Mouse (Mus musculus) kidney, embryonic 15.5 days (tissue): Measurements from ENCODE around the gene Pi4kb. TPM values are rescaled to one million over a fixed set of nuclear protein-coding genes. Genes with fewer than 3 reads are reported as not detected.
A peak's percentile ranks its signal among the peaks of the same experiment; 100 is the strongest.
"Not testable (repeated sequence)": the region's sequence is repeated elsewhere in the genome, so short reads cannot be mapped to it uniquely, and the experiment has no call there.

ENCODE experiments used
- ATAC-seq: fragments of 200-750 bp; cut with Nextera tagmentation; replicated peaks from 2 replicates; pipeline ENCODE4 v1.8.0; 2017; ENCODE audit warnings: moderate TSS enrichment; ENCODE audit not compliant: low FRiP score
- H3K27ac ChIP-seq: fragments of 300-500 bp; sonication (generic); 2 replicates; pipeline ENCODE4 v1.5.1; 2015; ENCODE audit warnings: mild to moderate bottlenecking, inconsistent platforms
- H3K27me3 ChIP-seq: fragments of 300-500 bp; sonication (generic); 2 replicates; pipeline ENCODE4 v1.6.1; 2015; ENCODE audit warnings: inconsistent platforms
- H3K36me3 ChIP-seq: fragments of 300-500 bp; sonication (generic); 2 replicates; pipeline ENCODE4 v1.6.1; 2015; ENCODE audit warnings: inconsistent platforms
- H3K4me1 ChIP-seq: fragments of 300-500 bp; sonication (generic); 2 replicates; pipeline ENCODE4 v1.6.1; 2015; ENCODE audit warnings: inconsistent platforms
- H3K4me2 ChIP-seq: fragments of 300-500 bp; sonication (generic); 2 replicates; pipeline ENCODE4 v1.6.1; 2015; ENCODE audit warnings: moderate library complexity, mild to moderate bottlenecking, inconsistent platforms
- H3K4me3 ChIP-seq: fragments of 300-500 bp; sonication (generic); replicated peaks from 2 replicates; pipeline ENCODE4 v1.5.1; 2015; ENCODE audit warnings: mild to moderate bottlenecking, inconsistent platforms
- H3K9ac ChIP-seq: fragments of 300-500 bp; sonication (generic); 2 replicates; pipeline ENCODE4 v1.6.1; 2015; ENCODE audit warnings: mild to moderate bottlenecking, inconsistent platforms
- H3K9me3 ChIP-seq: fragments of 300-500 bp; sonication (generic); replicated peaks from 2 replicates; pipeline ENCODE4 v1.6.1; 2016; ENCODE audit warnings: inconsistent platforms
- WGBS: fragments of 180-500 bp; shearing (Covaris S2); methylation state at CpG from one replicate; pipeline ENCODE4 v1.1.7; 2015; ENCODE audit warnings: mixed read lengths; 5-methylcytosine and 5-hydroxymethylcytosine counted together
- polyA plus RNA-seq: library from polyadenylated mRNA; unstranded; fragments of >200 nt; fragmentation: Nextera tagmentation; extraction: Ambion mirVana; gene quantifications from 2 replicates; pipeline ENCODE4 v1.2.1, GENCODE M21; 2015

The Pi4kb gene
- polyA plus RNA-seq, 1 experiment from 2014 or later = 27.5 TPM

- 88% methylated on average over 6 of the region's 7 CpGs for WGBS
- not testable (repeated sequence) for H3K27me3 ChIP-seq, ATAC-seq, H3K9ac ChIP-seq, H3K36me3 ChIP-seq, H3K27ac ChIP-seq, H3K4me3 ChIP-seq, H3K9me3 ChIP-seq, H3K4me2 ChIP-seq
- peaks cover 17% of the 10 kb centered on the region for H3K4me1 ChIP-seq
Measured at GRCm38 (mm10) chr3:94937194-94937593, 37.3 kb upstream of the Pi4kb start.

DNA sequence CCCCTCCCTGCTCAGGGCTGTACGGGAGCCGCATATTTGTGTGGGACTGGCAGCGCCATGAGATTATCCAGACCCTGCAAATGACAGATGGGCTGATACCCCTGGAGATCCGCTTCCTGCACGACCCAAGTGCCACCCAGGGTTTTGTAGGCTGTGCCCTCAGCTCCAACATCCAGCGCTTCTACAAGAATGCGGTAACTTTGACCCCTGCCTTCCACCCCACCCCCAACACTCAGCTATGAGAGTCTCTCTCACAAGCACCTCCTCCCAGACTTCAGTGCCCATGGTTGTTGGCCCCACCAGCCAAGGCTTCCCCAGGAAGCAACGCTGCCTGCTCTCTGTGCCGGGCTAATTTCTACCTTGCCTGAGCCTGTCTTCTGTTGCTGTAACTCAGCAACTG is 34.5 kb upstream of the Pi4kb start:
- H3K4me1 ChIP-seq, H3K27ac ChIP-seq, H3K4me2 ChIP-seq, H3K9me3 ChIP-seq, H3K27me3 ChIP-seq, H3K36me3 ChIP-seq, ATAC-seq, H3K4me3 ChIP-seq, H3K9ac ChIP-seq: not testable (repeated sequence)
- 70% methylated on average over 9 of the region's 9 CpGs for WGBS

- H3K9ac ChIP-seq, H3K27me3 ChIP-seq, H3K4me2 ChIP-seq, H3K36me3 ChIP-seq, H3K4me3 ChIP-seq, H3K9me3 ChIP-seq, H3K4me1 ChIP-seq, H3K27ac ChIP-seq: not testable (repeated sequence)
- ATAC-seq = 0 out of 2 replicates have a peak, but pooled peaks have one; percentile 12
- WGBS = 73% methylated on average over 9 of the region's 9 CpGs
Measured at GRCm38 (mm10) chr3:94942211-94942967, 32.1 kb upstream of the Pi4kb start.

DNA sequence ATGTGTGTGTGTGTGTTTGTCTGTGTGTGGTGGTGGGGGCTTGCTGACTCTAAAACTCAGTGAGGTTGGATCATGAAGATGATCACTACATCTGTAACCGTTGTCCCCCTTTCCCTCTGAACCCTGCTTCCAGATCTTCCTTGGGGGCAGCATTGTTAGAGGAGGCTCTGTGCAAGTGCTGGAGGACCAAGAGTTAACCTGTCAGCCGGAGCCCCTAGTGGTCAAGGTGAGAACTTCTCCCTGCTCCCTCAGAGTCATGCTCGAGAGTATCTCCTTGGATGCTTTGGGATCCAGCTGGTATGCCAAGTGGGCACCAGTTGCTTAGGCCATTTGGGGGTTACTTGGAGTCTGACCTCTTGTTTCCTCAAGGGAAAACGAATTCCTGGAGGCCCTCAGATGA is 30.8 kb upstream of the Pi4kb start:
- H3K9me3 ChIP-seq, H3K27ac ChIP-seq, H3K4me2 ChIP-seq, H3K4me1 ChIP-seq, H3K9ac ChIP-seq, H3K27me3 ChIP-seq, H3K4me3 ChIP-seq, H3K36me3 ChIP-seq, ATAC-seq: not testable (repeated sequence)
- 31% methylated on average over 4 of the region's 4 CpGs for WGBS

DNA sequence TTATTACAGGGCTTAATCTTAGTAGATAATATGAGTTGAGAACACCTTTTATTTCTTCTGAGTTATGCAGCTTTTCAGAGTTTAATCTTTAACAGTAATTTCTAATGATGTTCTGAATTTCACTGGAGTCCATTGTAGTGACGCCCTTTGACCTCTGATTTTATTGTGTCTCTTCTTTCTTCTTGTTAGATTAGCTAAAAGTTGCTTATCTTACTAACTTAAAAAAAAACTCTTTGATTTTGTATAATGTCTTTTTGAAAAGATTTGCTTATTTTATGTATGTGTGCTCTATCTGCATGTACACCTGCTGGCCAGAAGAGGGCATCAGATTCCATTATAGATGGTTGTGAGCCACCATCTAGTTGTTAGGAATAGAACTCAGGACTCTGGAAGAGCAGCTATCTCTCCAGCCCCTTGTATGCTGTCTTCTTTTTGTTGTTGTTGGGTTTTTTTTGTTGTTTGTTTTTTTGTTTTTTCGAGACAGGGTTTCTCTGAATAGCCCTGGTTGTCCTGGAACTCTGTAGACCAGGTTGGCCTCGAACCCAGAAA is 26.4 kb upstream of the Pi4kb start:
- no peak overlapping the region for H3K4me2 ChIP-seq
- H3K36me3 ChIP-seq = no peaks in the 10 kb centered on the region
- no peaks in the 10 kb centered on the region for H3K27me3 ChIP-seq
- peaks cover 9% of the 10 kb centered on the region for H3K4me1 ChIP-seq
- WGBS = 75% methylated on average over 3 of the region's 3 CpGs
- H3K9ac ChIP-seq = no peak overlapping the region
- ATAC-seq = no peak
- H3K9me3 ChIP-seq = no peaks in the 10 kb centered on the region
- H3K27ac ChIP-seq = no peak overlapping the region
- no peak overlapping the region for H3K4me3 ChIP-seq

- H3K9me3 ChIP-seq = no peaks in the 10 kb centered on the region
- H3K27me3 ChIP-seq = no peaks in the 10 kb centered on the region
- H3K4me3 ChIP-seq = no peak overlapping the region
- WGBS = 83% methylated on average over 3 of the region's 3 CpGs
- H3K36me3 ChIP-seq = no peaks in the 10 kb centered on the region
- no peak overlapping the region for H3K9ac ChIP-seq
- H3K4me1 ChIP-seq = peaks cover 9% of the 10 kb centered on the region
- no peak for ATAC-seq
- H3K27ac ChIP-seq = no peak overlapping the region
- no peak overlapping the region for H3K4me2 ChIP-seq
Measured at GRCm38 (mm10) chr3:94949645-94950044, 24.9 kb upstream of the Pi4kb start.

- no peaks in the 10 kb centered on the region for H3K27me3 ChIP-seq
- 67% methylated on average over 5 of the region's 5 CpGs for WGBS
- peaks cover 20% of the 10 kb centered on the region for H3K4me1 ChIP-seq
- peak overlapping the region; percentile 96 for H3K27ac ChIP-seq
- peaks cover 25% of the 10 kb centered on the region for H3K36me3 ChIP-seq
- peak overlapping the region; percentile 76 for H3K4me2 ChIP-seq
- no peak for ATAC-seq
- no peak overlapping the region for H3K9ac ChIP-seq
- H3K4me3 ChIP-seq = peak overlapping the region; percentile 85
- H3K9me3 ChIP-seq = no peaks in the 10 kb centered on the region
Measured at GRCm38 (mm10) chr3:94952806-94953205, 21.7 kb upstream of the Pi4kb start.

DNA sequence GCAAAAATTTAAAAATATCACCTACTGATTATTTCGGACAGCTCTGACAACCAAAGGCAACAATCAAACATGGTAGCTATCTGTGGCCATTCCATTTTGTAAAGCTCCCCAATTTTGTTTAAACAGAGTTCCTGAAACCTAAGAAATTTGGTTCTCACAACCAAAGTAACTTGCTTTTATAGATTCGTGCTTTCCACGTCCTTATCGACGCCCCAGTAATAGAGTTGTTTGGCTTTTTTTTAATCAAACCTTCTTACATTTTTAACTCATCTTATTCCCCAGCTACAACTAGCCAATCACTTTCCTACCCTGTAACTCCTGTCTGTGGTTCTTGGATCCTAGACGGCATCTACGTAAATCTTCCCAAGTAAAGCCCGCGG is 21.2 kb upstream of the Pi4kb start:
- Histone ChIP-seq H3K4me3 (peak overlapping the region; percentile 85), H3K4me1 (peaks cover 20% of the 10 kb centered on the region), H3K4me2 (peak overlapping the region; percentile 76), H3K27me3 (no peaks in the 10 kb centered on the region), H3K9me3 (no peaks in the 10 kb centered on the region), H3K36me3 (peaks cover 31% of the 10 kb centered on the region), H3K27ac (peak overlapping the region; percentile 96), H3K9ac (peak overlapping the region; percentile 53)
- ATAC-seq = no peak
- WGBS = 11% methylated on average over 9 of the region's 9 CpGs

GRCm38 (mm10) chr3:94953764-94954616 is 20.5 kb upstream of the Pi4kb start, which contains the start of gene Rfx5:
TSS of gene Rfx5 (plus strand) at chr3:94954075.
- Histone ChIP-seq H3K4me2 (peak within 1 kb of the TSS; percentile 76), H3K4me3 (peak within 1 kb of the TSS; percentile 85), H3K4me1 (peaks cover 24% of the 10 kb centered on the region), H3K9me3 (no peaks in the 10 kb centered on the region), H3K27ac (peak within 1 kb of the TSS; percentile 96), H3K9ac (peak within 1 kb of the TSS; percentile 87), H3K36me3 (peaks cover 37% of the 10 kb centered on the region), H3K27me3 (no peaks in the 10 kb centered on the region)
- ATAC-seq = peak; percentile 98
- under 1% methylated on average over 50 of the region's 50 CpGs for WGBS

- H3K4me2 ChIP-seq = no peak overlapping the region
- H3K27ac ChIP-seq = no peak overlapping the region
- WGBS = 92% methylated on average over 8 of the region's 8 CpGs
- peaks cover 42% of the 10 kb centered on the region for H3K36me3 ChIP-seq
- peaks cover 21% of the 10 kb centered on the region for H3K4me1 ChIP-seq
- H3K9ac ChIP-seq = no peak overlapping the region
- no peaks in the 10 kb centered on the region for H3K27me3 ChIP-seq
- H3K9me3 ChIP-seq = no peaks in the 10 kb centered on the region
- ATAC-seq = no peak
- no peak overlapping the region for H3K4me3 ChIP-seq
Measured at GRCm38 (mm10) chr3:94958295-94958694, 16.2 kb upstream of the Pi4kb start.

- peaks cover 19% of the 10 kb centered on the region for H3K4me1 ChIP-seq
- H3K36me3 ChIP-seq = peaks cover 42% of the 10 kb centered on the region
- WGBS = 46% methylated on average over 8 of the region's 8 CpGs
- no peak for ATAC-seq
- H3K4me2 ChIP-seq = no peak overlapping the region
- no peak overlapping the region for H3K9ac ChIP-seq
- H3K9me3 ChIP-seq = no peaks in the 10 kb centered on the region
- H3K27ac ChIP-seq = no peak overlapping the region
- H3K4me3 ChIP-seq = no peak overlapping the region
- no peaks in the 10 kb centered on the region for H3K27me3 ChIP-seq
Measured at GRCm38 (mm10) chr3:94959871-94960270, 14.7 kb upstream of the Pi4kb start.

DNA sequence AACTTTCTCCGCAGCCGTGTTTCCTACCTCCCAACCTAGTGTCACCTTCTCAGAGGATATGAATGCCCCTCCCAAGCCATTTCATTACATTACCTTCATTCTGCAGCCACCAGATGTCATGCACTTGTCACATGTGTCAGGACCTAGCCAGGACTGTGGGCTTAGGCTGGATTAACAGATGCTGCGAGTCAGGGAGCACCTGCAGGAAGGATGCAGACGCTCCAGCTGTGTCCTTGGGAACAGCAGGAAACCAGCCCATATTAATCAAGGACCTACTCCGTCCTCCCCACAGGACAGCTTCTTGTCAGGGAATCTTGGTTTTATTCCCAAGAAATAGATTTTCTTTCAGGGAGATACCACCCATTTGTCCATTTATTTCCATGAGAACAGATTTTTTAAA is 14.2 kb upstream of the Pi4kb start:
- 60% methylated on average over 5 of the region's 5 CpGs for WGBS
- peaks cover 15% of the 10 kb centered on the region for H3K4me1 ChIP-seq
- H3K4me2 ChIP-seq = no peak overlapping the region
- H3K27ac ChIP-seq = no peak overlapping the region
- no peaks in the 10 kb centered on the region for H3K27me3 ChIP-seq
- H3K4me3 ChIP-seq = no peak overlapping the region
- H3K9me3 ChIP-seq = no peaks in the 10 kb centered on the region
- H3K36me3 ChIP-seq = peaks cover 42% of the 10 kb centered on the region
- no peak overlapping the region for H3K9ac ChIP-seq
- ATAC-seq = no peak
